Mouse (Mus musculus) testis, adult 2 months (tissue): ENCODE results near the gene Pbxip1.

Experiments
- CTCF ChIP-seq: fragments of 200-500 bp; IDR thresholded peaks from 2 replicates; pipeline ENCODE4 v1.5.1; 2012; ENCODE audit warnings: low read depth, mild to moderate bottlenecking, inconsistent platforms, low read length, moderate library complexity; ENCODE audit not compliant: control insufficient read depth, insufficient read depth, insufficient replicate concordance
- POLR2A ChIP-seq: fragments of 200-500 bp; IDR thresholded peaks from 2 replicates; pipeline ENCODE4 v1.6.1; 2012; ENCODE audit warnings: low read depth, mild to moderate bottlenecking, inconsistent platforms, low read length, moderate library complexity; ENCODE audit not compliant: control insufficient read depth

DNA sequence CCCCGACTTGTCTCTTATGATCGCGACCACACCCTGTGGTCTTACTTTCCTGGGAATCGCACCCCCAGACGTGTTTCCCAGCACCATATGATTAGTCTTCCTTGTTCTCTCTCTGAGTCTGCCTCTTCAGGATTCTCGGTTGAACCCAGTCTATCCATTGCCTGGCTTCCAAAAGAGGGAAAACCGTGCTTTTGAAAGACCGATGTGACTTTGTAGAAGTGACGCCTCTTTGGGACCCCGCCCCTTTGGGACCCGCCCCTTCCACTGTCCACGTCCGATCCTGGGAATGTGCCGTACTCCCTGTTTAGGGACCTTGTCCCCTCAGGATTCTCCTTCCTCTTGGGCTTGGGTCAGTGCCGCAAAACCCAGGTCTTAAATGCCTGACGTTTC is 17.6 kb upstream of the Pbxip1 start:
- no peak for TF ChIP-seq CTCF
- TF ChIP-seq POLR2A, result no peak; the same call in 1 of the 2 replicates
